Mouse (Mus musculus): ENCODE results near the gene Mbl2.
A peak's percentile ranks its signal among the peaks of the same experiment; 100 is the strongest.

DNA sequence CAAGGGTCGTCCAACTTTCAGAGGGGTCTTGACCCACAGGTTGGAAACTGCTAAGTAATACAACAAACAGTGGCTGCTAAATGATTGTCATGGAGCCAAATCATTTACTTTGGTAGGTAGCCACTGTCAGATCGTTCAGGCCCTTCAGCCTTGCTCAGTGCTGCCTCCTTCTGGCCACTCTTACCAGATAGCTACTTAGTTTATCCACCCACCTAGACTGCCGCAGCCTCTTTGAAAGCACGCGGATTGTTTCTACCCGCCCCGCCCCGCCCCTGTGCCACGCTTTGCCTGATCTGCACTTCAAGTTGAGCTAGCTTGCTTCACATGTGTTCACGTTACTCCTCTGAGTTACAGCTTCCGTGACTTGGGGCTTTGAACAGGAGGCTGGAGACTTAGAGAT, 14.6 kb downstream of the Mbl2 start:
- TF ChIP-seq POLR2A (IDR thresholded peaks at IDR 0.05; ENCODE audit: control insufficient read depth, low read depth, low read length), result no peak
- peak; percentile 63; the same call in 1 of the 2 replicates for TF ChIP-seq CTCF (IDR thresholded peaks at IDR 0.05; ENCODE audit: control insufficient read depth, insufficient read depth, insufficient replicate concordance, low read depth, low read length)

All from testis, adult 2 months (tissue).